Mouse (Mus musculus): ENCODE results near the gene Kcnq1. TPM values are rescaled to one million over a fixed set of nuclear protein-coding genes. Genes with fewer than 3 reads are reported as not detected.

Gene Kcnq1
- total RNA-seq, 1 experiment = 0.22 TPM

GRCm38 (mm10) chr7:143201255-143201654, 95.1 kb downstream of the Kcnq1 start:
- DNase-seq (ENCODE audit: low read depth, low spot score) = no peak
- in situ Hi-C loops (cut with MboI; ENCODE audit: low sequenced_read_pairs in 2 of 2, unreplicated experiment in 2 of 2) = no loop called here
- Histone ChIP-seq H3K9me3 (ENCODE audit: control insufficient read depth, insufficient read depth, low read depth, low read length) (no peaks in the 10 kb centered on the region), H3K4me3 (ENCODE audit: insufficient read depth in 1 of 2, low read depth in 1 of 2, low read length in 2 of 2, poor library complexity in 1 of 2, severe bottlenecking in 1 of 2) (no peak overlapping the region), H3K36me3 (ENCODE audit: control insufficient read depth, insufficient read depth, low read length, poor library complexity, severe bottlenecking) (no peaks in the 10 kb centered on the region), H3K9ac (ENCODE audit: insufficient read depth, low read depth, low read length, poor library complexity, severe bottlenecking) (no peak overlapping the region), H3K27ac (ENCODE audit: insufficient read depth, low read depth, low read length, poor library complexity, severe bottlenecking) (no peak overlapping the region), H3K4me1 (ENCODE audit: control insufficient read depth in 2 of 2, insufficient read depth in 2 of 2, low read length in 2 of 2, poor library complexity in 1 of 2) (no peaks in the 10 kb centered on the region)
- TF ChIP-seq ZC3H11A (IDR thresholded peaks at IDR 0.05; ENCODE audit: borderline replicate concordance, low read depth, low read length) (no peak), CHD2 (IDR thresholded peaks at IDR 0.05; ENCODE audit: low read depth, low read length) (no peak), HCFC1 (IDR thresholded peaks at IDR 0.05; ENCODE audit: borderline replicate concordance, insufficient read depth, low read length) (no peak), ZNF384 (IDR thresholded peaks at IDR 0.05; ENCODE audit: low read depth, low read length) (no peak), MAFK (IDR thresholded peaks at IDR 0.05; ENCODE audit: insufficient read depth, low read depth, low read length) (no peak)

- TF ChIP-seq ZC3H11A (IDR thresholded peaks at IDR 0.05; ENCODE audit: borderline replicate concordance, low read depth, low read length) (no peak), ZNF384 (IDR thresholded peaks at IDR 0.05; ENCODE audit: low read depth, low read length) (no peak), MAFK (IDR thresholded peaks at IDR 0.05; ENCODE audit: insufficient read depth, low read depth, low read length) (no peak), CHD2 (IDR thresholded peaks at IDR 0.05; ENCODE audit: low read depth, low read length) (no peak), HCFC1 (IDR thresholded peaks at IDR 0.05; ENCODE audit: borderline replicate concordance, insufficient read depth, low read length) (no peak)
- in situ Hi-C loops (cut with MboI; ENCODE audit: low sequenced_read_pairs in 2 of 2, unreplicated experiment in 2 of 2) = no loop called here
- DNase-seq (ENCODE audit: low read depth, low spot score) = no peak
Measured at GRCm38 (mm10) chr7:143203897-143204296, 97.7 kb downstream of the Kcnq1 start.

GRCm38 (mm10) chr7:143207044-143207443, 100.9 kb downstream of the Kcnq1 start:
- Histone ChIP-seq H3K36me3 (ENCODE audit: control insufficient read depth, insufficient read depth, low read length, poor library complexity, severe bottlenecking) (no peaks in the 10 kb centered on the region), H3K4me1 (ENCODE audit: control insufficient read depth in 2 of 2, insufficient read depth in 2 of 2, low read length in 2 of 2, poor library complexity in 1 of 2) (no peaks in the 10 kb centered on the region), H3K27ac (ENCODE audit: insufficient read depth, low read depth, low read length, poor library complexity, severe bottlenecking) (no peak overlapping the region), H3K9me3 (ENCODE audit: control insufficient read depth, insufficient read depth, low read depth, low read length) (no peaks in the 10 kb centered on the region), H3K9ac (ENCODE audit: insufficient read depth, low read depth, low read length, poor library complexity, severe bottlenecking) (no peak overlapping the region), H3K4me3 (ENCODE audit: insufficient read depth in 1 of 2, low read depth in 1 of 2, low read length in 2 of 2, poor library complexity in 1 of 2, severe bottlenecking in 1 of 2) (no peak overlapping the region)
- TF ChIP-seq MAFK (IDR thresholded peaks at IDR 0.05; ENCODE audit: insufficient read depth, low read depth, low read length) = no peak
- TF ChIP-seq HCFC1 (IDR thresholded peaks at IDR 0.05; ENCODE audit: borderline replicate concordance, insufficient read depth, low read length) = no peak
- TF ChIP-seq CHD2 (IDR thresholded peaks at IDR 0.05; ENCODE audit: low read depth, low read length) = no peak
- TF ChIP-seq ZNF384 (IDR thresholded peaks at IDR 0.05; ENCODE audit: low read depth, low read length) = no peak
- no peak for TF ChIP-seq ZC3H11A (IDR thresholded peaks at IDR 0.05; ENCODE audit: borderline replicate concordance, low read depth, low read length)
- no peak for DNase-seq (ENCODE audit: low read depth, low spot score)
- in situ Hi-C loops (cut with MboI; ENCODE audit: low sequenced_read_pairs in 2 of 2, unreplicated experiment in 2 of 2) = no loop called here

More at GRCm38 (mm10) chr7:143203897-143204296, 97.7 kb downstream of the Kcnq1 start:
- H3K36me3 ChIP-seq (ENCODE audit: control insufficient read depth, insufficient read depth, low read length, poor library complexity, severe bottlenecking) = no peaks in the 10 kb centered on the region
- no peak overlapping the region for H3K4me3 ChIP-seq (ENCODE audit: insufficient read depth in 1 of 2, low read depth in 1 of 2, low read length in 2 of 2, poor library complexity in 1 of 2, severe bottlenecking in 1 of 2)
- no peaks in the 10 kb centered on the region for H3K4me1 ChIP-seq (ENCODE audit: control insufficient read depth in 2 of 2, insufficient read depth in 2 of 2, low read length in 2 of 2, poor library complexity in 1 of 2)
- H3K9me3 ChIP-seq (ENCODE audit: control insufficient read depth, insufficient read depth, low read depth, low read length) = no peaks in the 10 kb centered on the region
- no peak overlapping the region for H3K9ac ChIP-seq (ENCODE audit: insufficient read depth, low read depth, low read length, poor library complexity, severe bottlenecking)
- H3K27ac ChIP-seq (ENCODE audit: insufficient read depth, low read depth, low read length, poor library complexity, severe bottlenecking) = no peak overlapping the region

GRCm38 (mm10) chr7:143210796-143211195, 104.6 kb downstream of the Kcnq1 start:
- Histone ChIP-seq H3K9ac (ENCODE audit: insufficient read depth, low read depth, low read length, poor library complexity, severe bottlenecking) (no peak overlapping the region), H3K9me3 (ENCODE audit: control insufficient read depth, insufficient read depth, low read depth, low read length) (no peaks in the 10 kb centered on the region), H3K4me1 (ENCODE audit: control insufficient read depth in 2 of 2, insufficient read depth in 2 of 2, low read length in 2 of 2, poor library complexity in 1 of 2) (no peaks in the 10 kb centered on the region), H3K36me3 (ENCODE audit: control insufficient read depth, insufficient read depth, low read length, poor library complexity, severe bottlenecking) (no peaks in the 10 kb centered on the region), H3K27ac (ENCODE audit: insufficient read depth, low read depth, low read length, poor library complexity, severe bottlenecking) (no peak overlapping the region), H3K4me3 (ENCODE audit: insufficient read depth in 1 of 2, low read depth in 1 of 2, low read length in 2 of 2, poor library complexity in 1 of 2, severe bottlenecking in 1 of 2) (no peak overlapping the region)
- in situ Hi-C loops (cut with MboI; ENCODE audit: low sequenced_read_pairs in 2 of 2, unreplicated experiment in 2 of 2) = no loop called here
- no peak for DNase-seq (ENCODE audit: low read depth, low spot score)
- TF ChIP-seq ZC3H11A (IDR thresholded peaks at IDR 0.05; ENCODE audit: borderline replicate concordance, low read depth, low read length) (no peak), MAFK (IDR thresholded peaks at IDR 0.05; ENCODE audit: insufficient read depth, low read depth, low read length) (no peak), ZNF384 (IDR thresholded peaks at IDR 0.05; ENCODE audit: low read depth, low read length) (no peak), CHD2 (IDR thresholded peaks at IDR 0.05; ENCODE audit: low read depth, low read length) (no peak), HCFC1 (IDR thresholded peaks at IDR 0.05; ENCODE audit: borderline replicate concordance, insufficient read depth, low read length) (no peak)

- DNase-seq (ENCODE audit: low read depth, low spot score) = no peak
- TF ChIP-seq MAFK (IDR thresholded peaks at IDR 0.05; ENCODE audit: insufficient read depth, low read depth, low read length) (no peak), ZC3H11A (IDR thresholded peaks at IDR 0.05; ENCODE audit: borderline replicate concordance, low read depth, low read length) (no peak), CHD2 (IDR thresholded peaks at IDR 0.05; ENCODE audit: low read depth, low read length) (no peak), ZNF384 (IDR thresholded peaks at IDR 0.05; ENCODE audit: low read depth, low read length) (no peak), HCFC1 (IDR thresholded peaks at IDR 0.05; ENCODE audit: borderline replicate concordance, insufficient read depth, low read length) (no peak)
- H3K4me1 ChIP-seq (ENCODE audit: control insufficient read depth in 2 of 2, insufficient read depth in 2 of 2, low read length in 2 of 2, poor library complexity in 1 of 2) = peaks cover 0 to 3% of the 10 kb centered on the region in 2 experiments; a peak in 1 of 4 replicates
- H3K27ac ChIP-seq (ENCODE audit: insufficient read depth, low read depth, low read length, poor library complexity, severe bottlenecking) = no peak overlapping the region
- no peak overlapping the region for H3K4me3 ChIP-seq (ENCODE audit: insufficient read depth in 1 of 2, low read depth in 1 of 2, low read length in 2 of 2, poor library complexity in 1 of 2, severe bottlenecking in 1 of 2)
- H3K9me3 ChIP-seq (ENCODE audit: control insufficient read depth, insufficient read depth, low read depth, low read length) = no peaks in the 10 kb centered on the region
- no peaks in the 10 kb centered on the region; the same call in 1 of the 2 replicates for H3K36me3 ChIP-seq (ENCODE audit: control insufficient read depth, insufficient read depth, low read length, poor library complexity, severe bottlenecking)
- H3K9ac ChIP-seq (ENCODE audit: insufficient read depth, low read depth, low read length, poor library complexity, severe bottlenecking) = no peak overlapping the region
- in situ Hi-C loops (cut with MboI; ENCODE audit: low sequenced_read_pairs in 2 of 2, unreplicated experiment in 2 of 2) = no loop called here
Measured at GRCm38 (mm10) chr7:143251206-143251605, 145.0 kb downstream of the Kcnq1 start.

Measured in ES-E14 (cell line).